Mouse (Mus musculus) thymus, postnatal 25 days (tissue): ENCODE measurements at regions not wholly inside any gene's neighbourhood (a gene's known extent, or its start where the extent isn't known, plus 50 kb on each side); places are given as distances from the start of the nearest gene placed in this dataset.

Source experiments
- DNase-seq: peaks from one replicate; pipeline ENCODE4 v3.0.0; 2022

DNA sequence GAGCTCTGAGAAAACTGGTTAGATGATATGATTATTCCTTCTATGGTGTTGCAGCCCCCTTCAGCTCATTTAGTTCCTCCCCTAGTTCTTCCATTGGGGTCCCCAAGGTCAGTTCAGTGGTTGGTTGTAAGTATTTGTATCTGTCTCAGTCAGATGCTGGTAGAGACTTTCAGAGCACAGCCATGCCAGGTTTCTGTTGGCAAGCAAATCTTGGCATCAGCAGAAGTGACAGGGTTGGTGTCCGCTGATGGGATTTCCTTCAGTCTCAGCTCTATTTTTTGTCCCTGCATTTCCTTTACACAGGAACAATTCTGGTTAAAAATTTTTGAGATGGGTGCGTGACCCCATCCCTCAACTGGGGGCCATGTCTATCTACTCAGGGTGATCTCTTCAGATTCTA, 55.3 kb upstream of the Spaca1 start:
- DNase-seq, result no peak

DNA sequence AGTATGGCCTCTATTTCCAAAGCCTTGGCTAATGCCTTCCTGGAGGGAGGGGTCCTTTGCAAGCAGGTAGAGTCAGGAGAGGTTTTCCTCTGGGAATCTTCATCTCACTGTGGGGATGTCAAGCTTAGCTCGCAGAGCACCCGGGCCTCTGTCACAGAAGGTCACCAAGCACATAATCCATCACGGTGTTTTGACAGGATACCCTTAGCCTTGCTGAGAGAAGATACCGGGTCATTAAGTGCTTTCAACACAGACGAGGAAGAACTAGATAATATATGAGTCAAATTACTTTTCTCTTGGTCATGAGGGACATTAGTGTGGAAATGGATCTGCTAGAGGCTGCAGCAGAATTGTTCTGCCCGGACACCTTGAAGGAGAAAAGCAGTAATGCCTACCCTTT, 64.3 kb upstream of the Spaca1 start:
- no peak for DNase-seq

DNA sequence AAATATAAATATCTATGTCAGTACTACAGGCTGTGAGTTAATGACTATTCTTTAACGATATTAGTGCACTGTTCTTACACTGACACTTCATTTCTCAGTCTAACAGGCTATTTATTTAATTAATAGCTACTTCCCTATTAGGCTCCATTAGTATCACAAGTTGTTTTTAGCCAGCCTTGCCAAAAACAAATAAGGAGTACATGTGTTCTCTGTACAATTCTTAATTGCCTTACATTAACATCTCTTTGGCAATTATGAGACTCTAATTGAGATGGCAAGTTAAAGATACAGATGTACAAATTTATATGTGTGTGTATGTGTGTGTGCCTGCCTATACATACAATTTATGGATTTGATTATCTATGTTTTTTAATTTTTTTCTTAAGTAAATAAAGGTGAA, 67.1 kb upstream of the Spaca1 start:
- DNase-seq, result no peak

DNA sequence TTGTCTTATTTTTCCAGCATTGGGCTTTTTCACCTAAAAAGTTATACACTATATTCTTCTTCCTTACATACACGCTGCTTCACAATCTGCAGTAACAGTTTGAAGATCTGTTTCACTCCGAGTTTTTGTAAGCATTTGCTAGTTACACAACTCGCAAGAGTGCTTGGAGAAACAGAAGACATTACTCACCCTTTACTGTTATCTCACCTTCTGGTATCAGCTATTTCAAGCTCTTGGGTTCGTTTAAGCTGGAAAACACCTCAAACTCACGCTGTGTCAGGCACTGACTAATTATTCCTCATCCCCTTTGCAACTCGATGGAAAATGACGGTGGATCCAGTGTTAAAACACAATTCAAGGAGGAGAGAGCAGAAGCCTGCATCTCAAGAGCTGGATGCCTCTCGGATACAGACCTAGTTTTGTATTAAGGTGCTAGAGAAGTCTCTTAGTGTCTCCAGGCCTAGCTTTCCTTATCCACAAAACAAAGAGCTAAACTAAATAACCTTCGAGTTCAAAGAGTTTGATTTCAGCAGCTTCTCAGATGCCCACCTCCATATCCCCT, 73.0 kb upstream of the Spaca1 start:
- DNase-seq, result no peak

DNA sequence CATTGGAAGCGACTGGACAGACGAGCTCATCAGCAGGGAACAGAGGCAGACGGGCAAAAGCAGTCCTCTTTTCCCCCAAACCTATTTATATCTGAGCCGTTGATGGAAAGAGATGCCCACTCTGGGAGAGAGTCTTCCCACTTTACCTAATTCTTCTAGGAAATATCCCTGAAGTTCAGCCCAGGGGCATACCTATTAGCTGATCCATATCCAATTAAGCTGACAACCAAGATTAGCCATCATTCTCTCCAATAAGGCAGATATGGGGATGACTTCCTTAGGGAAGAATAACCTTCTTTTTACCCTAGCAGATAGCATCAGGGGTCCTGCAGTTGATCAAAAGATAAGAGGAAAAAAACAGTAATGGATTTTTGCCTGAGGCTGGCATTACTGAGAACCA, 78.2 kb upstream of the Spaca1 start:
- DNase-seq, result no peak

DNA sequence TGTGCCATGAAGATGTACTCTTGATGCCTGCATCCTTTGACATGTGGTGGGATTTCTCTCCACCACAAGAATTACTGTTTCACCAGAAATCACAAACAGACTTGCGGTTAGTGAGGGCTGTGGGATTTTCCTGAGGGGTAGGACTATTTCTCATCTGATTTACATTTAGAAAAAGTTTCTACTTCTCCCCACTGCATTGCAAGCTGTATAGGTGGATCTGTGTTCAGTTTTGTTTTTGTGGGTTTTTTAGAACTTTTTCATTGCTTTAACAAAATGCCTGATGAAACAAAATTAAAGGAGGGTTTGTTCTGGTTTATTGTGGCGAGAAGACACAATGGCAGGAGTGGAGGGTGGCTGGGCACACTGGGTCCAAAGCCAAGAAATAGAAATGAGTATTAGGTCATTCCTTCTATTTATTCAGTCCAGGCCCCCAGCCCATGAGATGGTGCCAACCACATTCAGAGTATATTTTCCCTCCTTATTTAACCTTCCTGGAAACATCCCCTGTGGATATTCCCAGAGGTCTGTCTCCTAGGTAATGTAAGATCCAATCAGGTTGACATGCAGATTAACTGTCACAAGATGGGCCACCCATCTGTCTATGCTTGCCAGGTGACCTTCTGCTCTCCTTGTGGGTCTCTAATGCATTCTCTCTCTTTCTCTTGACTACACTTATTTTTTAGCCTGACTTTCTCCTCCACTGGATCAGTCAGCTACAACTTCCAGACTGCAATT, 96.3 kb upstream of the Spaca1 start:
- no peak for DNase-seq

DNA sequence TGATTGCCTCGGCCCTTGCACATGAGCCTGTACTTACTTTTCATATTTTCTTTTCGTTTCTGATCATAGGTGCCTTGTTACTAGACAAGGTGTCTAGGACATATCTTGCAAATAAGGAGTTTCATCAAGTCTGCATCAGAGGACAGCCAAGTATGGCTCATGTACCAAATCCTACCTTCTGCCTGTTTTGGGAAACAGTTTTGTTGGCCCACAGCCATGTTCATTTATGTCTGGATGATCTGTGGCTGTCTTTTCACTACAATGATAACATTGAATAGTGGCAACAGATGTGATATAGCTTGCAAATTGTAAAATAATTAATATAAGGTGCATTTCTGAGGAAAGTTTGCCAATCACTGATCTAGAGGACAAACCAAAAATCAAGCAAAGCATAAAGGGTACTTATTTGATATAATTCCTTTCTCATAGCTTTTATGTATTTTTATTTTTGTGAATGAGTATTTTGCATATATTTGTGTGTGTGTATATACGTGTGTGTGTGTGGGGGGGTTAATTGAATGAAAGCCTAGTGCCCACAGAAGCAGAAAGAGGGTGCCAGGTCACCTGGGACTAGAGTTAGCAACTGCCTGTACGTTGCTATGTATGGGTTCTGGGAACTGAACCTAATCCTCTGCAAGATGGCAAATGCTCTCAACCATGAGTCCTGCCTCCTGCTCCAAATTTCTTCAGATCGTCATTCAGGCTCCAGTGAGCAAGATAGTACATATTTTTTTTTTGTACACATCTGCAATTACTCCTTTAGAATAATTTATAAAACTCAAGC, 99.2 kb upstream of the Spaca1 start:
- no peak for DNase-seq

DNA sequence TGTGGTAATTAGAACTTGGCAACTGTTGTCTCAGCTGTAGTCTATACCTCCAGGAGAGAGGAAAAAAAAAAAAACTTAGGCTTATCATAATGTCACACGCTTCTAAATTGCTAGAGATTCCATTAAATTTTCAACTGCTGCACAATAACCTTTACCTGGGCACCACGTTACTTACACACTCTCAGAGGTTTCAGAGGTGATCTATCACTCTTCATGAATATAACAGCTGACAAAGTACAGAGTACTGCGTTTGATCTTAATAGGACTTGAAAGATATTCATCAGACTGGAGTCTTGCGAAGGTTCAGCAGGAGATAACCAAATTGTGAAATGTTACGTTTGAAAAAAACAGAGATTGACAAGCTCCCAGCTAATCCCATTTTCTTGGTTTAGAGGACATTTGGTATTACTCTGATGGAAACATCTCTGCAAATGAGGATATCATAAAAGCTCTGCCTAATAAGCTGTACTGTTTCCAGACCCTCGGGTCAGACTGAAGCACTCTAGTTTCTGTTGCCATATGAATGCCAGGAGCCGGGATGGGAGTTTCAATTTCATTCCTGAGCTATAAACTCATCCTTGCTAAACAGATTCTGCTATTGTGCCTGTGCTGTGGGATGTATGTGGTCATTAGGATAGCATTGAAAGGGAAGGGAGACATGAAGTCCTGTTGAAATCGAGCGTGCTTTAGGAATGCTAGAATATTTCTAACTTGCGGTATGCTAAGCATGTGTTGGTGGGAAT, 101.8 kb upstream of the Spaca1 start:
- DNase-seq, result no peak

DNA sequence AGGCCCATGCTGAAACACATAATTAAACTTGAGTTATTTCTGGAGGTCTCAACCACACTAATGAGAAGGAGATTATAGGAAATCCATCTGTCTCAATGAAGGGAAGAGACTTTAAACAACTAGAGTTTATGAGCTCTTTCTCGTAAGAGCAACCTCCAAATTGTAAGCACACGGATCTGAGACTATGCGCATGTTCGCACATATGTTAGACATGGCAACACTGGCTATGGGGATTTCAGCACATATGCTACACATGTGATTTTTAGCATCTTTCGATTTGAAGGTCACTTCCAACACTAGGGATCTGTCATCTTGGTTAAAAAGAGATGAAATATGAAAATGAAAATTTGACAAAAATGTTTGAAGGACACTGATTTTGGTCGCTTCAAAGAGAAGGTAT, 105.5 kb upstream of the Spaca1 start:
- no peak for DNase-seq

DNA sequence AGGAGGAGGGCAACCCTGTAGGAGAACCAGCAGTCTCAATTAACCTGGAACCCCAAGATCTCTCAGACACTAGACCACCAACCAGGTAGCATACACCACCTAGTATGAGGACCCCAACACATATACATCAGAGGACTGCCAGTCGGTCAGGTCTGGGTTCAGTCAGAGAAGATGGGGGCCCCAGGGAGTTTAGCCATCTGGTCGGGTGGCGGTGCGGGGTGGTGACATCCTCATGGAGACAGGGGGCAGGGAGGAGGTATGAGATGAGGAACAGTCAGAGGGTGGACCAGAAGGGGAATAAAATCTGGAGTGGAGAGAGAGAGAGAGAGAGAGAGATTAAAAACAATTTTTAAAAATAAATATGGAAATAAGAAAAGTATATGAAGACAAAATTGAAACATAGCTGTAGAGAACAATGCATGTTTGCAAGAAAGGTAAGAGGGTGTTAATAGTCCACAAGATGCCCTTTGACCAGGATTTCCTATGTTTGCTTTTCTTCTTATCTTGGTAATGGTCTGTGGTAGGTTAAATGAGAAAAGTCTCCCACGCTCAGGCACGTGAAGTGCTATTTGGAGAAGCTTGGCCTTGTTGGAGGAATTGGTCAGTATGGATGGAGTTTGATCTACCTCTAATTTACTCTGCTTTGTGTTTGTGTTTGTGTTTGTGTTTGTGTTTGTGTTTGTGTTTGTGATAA, 108.0 kb upstream of the Spaca1 start:
- DNase-seq, result no peak

DNA sequence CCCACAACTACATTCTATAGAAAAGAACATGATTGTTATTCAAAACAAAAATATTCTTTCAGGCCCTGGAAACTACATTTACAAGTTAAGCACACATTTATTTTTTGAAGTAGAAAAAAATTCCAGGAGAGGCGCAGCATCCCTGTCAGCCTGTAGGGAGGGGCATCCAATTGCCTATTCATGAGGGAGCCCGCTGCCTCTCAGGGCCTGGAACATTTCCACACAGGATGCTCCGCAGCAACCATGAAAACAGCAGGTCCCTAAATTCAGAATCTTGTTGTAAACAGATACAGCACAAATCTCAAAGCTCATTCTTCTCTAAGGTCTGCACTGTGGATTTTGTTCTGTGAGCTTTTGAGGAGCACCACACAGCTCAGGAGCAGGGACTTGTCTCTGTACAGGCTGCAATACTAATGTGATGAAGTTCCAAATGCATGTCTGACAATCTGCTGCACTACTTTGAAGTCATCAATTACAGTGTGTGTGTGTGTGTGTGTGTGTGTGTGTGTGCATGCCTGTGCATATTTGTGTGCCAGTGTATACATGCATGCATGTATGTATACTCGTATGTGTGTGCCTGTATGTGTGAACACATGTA, 121.4 kb upstream of the Spaca1 start:
- no peak for DNase-seq

DNA sequence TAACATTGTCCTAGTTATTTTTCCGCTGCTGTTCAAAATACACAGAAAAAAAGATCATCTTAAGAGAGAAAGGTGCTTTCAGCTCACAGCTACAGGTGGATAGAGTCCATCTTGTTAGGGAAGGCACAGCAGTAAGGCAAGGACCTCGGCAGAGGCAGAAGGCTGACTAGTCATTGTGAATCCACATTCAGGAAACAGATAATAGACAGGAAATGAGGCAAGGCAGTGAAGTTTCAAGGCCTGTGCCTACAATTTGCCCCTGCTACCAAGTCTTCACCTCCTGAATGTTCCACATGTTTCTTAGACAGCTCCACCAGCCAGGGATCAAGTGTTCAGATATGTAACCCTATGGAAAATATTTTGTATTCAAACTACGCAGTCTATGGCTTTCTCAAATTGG, 122.0 kb upstream of the Spaca1 start:
- DNase-seq, result no peak

DNA sequence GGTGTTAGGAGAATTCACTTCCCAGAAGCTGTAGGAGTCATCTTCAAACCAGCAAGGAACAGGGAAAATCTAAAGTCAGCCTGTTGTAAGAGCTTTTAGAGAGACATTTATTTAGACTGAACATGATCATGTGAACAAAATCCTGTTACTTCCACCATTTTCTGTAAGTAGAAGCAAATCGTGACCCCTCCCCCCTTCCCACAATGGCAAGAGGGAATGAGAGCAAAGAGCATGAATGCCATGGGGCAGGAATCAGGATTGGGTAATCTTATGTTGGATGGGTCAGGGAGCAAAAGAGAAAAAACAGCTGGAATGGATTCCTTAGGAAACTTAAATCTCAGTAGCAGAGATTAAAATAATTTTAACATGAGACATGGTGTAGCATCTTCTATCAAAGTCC, 127.4 kb upstream of the Spaca1 start:
- no peak for DNase-seq

DNA sequence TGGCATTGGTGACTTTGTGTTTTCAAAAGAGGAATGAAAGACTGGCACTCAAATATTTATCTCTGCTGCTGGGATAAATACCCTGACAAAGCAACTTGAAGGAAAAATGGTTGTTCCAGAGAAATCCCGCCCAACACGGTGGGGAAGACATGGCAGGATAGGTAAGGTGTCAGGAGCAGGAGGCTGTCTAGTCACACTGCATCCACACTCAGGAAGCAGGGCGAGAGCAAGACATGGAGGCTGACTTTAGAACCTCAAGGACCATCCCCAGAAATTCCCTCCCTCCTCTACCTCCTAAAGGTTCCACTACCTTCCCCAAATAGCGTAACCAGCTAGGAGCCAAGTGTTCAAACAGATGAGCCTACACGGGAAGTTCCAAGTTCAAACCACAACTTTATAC, 136.5 kb upstream of the Spaca1 start:
- DNase-seq, result no peak

DNA sequence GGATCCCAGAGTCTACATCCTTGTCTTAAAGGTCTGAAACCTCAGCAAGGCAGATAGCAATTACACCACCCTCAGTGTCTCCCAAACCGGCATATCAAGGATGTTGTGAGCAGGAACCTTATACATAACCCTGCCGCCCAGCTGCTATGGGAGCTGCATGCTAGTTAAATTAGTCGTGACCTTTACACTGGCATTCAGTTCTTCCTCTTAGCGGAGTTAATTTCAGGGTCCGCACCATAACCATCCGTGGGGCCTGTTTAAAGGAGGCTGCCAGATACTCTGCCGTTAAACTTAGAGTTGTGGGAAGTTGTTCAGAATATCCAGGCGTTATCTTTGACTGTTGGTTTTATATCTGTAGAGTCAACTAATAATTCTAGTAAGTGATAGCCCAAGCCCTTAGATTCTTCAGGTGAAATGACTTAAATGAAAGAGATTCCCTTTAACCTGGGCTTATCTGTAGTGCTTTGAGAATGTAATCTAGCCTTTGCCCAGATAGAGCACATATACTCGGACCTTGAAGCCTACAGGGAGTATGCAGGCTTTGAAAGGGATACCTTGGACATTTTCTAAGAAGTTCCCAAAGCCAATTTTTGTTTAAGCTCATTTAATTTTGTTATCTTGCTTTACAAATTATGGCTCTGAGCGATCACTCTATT, 153.3 kb upstream of the Spaca1 start:
- no peak for DNase-seq

DNA sequence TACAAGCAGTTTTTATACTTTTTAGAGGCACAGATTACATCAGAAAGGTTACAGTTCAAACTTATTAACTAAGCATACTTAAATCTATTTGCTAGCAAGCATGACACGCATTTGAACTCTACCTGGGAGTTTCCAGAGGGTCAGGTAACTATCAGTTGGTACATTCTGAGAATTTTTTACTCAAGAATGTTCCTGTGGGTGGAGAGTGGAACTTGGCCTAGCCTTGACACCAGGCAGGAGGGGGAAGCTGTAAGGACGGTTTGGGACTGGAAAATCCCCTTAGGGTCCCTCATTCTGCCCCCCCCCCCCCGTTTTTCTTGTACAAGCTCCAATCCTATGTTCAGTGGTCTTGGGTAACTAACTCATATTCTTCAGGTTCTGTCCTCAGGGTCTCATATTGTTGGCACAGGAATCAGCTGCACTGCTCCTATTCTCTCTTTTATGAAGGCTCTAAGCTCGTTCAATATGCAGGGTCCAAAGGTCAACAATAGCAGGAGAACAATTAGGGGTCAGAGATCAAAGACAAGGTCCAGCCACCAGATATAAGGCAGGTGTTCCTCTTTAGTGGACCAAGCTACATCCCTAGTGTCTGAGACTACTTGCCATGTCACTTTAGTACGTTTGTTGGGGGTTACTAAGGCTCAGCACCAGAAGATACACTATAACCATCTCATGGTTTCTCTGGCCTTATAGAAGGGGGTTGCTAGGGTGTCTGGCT, 159.3 kb upstream of the Spaca1 start:
- DNase-seq, result no peak

DNA sequence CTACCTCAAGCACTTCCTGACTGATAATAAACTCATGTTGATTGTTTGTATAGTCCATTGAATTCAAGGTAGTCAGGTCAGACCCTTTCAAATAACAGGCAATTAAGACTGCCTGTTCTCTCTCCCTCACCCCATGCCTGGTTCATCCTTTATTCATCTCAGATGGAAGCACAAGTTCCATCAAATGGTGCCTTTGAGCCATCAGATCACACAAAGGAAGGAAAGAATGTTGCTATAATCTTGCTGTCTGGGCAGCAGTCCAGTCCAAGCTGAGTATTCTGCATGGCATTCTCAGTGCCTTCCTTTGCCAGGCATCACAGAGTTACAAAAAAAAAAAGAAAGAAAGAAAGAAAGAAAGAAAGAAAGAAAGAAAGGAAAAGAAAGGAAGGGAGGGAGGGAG, 163.7 kb upstream of the Spaca1 start:
- no peak for DNase-seq

DNA sequence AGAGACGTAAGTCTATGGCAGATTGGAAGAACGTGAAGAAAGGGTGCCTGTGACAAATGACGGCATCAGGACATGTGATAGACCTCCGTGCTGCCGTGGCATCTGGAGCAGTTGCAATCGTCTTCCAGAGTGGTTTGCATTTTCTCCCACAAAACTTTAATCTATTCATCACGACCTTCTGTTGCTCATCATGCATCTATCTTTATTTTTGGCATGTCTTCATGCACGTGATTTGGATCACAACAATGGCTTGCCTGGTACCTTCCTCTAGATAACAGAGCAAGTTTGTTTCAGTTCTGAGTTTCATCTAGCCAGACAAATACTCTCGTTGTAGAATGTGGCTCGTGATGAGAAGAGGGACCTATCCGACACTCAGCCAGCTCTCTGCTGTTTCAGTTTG, 164.4 kb upstream of the Spaca1 start:
- DNase-seq, result no peak

DNA sequence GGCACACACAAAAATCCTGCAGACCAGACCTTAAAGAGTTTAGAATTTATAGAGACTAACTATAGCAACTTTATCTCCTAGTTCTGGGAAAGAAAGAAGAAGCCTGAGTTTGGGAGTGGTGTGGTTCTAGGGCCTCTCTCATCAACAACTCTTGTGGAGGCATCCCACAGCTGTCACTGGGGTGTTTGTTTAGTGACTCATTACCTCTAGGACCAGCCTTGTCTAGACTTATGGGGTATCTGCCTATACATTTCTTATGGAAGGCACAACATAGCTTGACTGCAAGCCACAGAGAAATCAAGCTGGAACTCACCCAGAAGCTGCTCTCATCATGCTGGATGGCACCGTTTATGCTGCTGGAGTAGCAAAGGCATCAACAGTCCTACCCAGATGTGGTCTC, 171.9 kb upstream of the Spaca1 start:
- no peak for DNase-seq

DNA sequence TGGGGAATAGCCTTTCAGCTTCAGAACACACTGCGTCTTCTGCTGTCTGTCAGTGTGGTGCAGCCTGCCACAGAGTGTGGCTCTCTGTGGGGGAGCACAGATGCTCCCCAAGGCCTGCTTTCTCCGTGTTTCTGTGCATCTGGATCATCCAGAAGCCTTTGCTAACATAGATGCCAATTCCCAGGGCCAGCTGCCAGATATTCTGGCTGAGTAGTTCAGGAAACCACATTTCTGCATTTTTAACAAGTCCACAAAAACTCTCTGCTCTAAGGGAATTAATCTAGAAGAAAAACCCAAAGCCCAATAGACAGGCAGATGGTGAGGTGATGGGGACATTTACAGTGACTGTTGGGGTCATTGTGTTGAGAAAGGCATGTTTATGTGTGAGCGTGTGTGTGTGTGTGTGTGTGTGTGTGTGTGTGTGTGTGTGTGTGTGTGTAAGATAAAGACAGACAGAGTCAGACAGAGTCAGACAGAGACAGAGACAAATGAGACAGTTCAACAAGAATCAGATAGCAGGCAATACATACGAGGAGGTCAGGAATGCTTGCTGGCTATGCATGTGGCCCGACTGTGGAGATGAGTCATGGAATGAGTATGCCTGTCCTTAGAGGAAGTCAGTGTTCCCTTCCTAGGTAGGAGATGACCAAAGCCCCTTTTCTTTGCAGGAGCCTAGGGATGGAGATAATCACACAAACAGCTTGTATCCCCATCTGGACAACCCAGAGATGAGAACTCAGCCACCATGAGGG, 176.3 kb upstream of the Spaca1 start:
- DNase-seq, result no peak

DNA sequence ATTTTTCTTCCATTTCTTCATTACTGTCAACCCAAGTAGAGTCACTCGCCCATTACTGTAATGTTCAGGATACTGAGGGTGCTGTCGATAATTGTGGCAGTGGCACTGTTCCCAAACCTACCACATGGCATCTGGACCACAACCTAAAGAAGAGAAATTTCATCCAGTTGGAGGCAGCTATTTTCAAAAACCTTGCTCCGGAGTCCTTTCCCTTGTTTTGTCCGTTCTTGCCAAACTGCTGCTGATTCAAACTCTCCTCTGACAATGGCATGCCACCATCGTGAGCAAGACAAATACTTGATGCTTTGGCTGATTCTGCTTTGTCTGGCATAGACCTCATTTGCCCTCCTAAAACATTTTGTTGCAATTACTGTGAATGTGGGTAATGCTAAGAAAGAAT, 176.9 kb upstream of the Spaca1 start:
- no peak for DNase-seq
